Mouse (Mus musculus) ZHBTc4 (cell line): ENCODE results near the gene A530064D06Rik.
"Not testable (repeated sequence)": the region's sequence is repeated elsewhere in the genome, so short reads cannot be mapped to it uniquely, and the experiment has no call there.

ENCODE experiments used
- DNase-seq: peaks from one replicate; pipeline ENCODE4 v3.0.0-alpha.2; 2011; ENCODE audit warnings: low read depth, low spot score

A530064D06Rik gene

DNA sequence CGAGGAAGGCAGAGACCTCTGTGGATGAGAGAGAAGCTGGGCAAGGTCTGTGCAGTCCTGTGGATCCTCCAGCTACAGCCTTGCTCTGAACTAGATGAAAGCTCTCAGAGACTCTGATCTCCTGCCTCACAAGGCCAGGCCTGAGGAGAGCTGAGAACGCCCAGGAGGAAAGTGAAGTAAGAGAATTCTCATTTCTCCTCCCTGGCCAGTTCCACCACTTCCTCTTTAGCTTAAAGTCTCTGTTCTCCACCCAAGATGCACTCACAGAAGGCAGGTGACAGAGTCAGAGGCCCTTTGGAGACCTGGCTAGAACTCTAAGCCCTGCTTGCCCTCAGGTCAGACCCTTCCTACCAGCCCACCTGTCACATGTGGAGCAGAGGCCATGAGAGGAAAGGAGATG lies at the start of gene A530064D06Rik:
Gene A530064D06Rik (minus strand): TSS at position 173 of the 400 bp plus-strand sequence.
- not testable (repeated sequence) for DNase-seq

DNA sequence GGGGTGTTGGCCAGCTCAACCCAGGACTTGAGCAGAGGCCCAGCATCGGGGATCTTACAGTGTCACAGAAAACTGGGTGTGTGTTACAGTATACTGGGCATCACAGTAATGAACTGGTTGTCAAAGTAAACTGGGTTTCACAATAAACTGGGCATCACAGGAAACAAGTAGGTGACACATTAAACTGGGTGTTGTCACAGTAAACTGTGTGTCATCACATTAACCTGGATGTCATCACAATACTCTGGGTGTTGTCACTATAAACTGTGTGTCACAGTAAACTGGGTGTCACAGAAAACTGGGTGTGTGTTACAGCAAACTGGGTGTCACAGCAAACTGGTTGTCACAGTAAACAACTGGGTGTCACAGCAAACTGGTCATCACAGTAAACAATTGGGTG lies 48.4 kb upstream of the A530064D06Rik start:
- no peak for DNase-seq

GRCm38 (mm10) chr17:48213511-48213910 lies 46.4 kb upstream of the A530064D06Rik start:
- DNase-seq = no peak

GRCm38 (mm10) chr17:48212596-48212995 lies 45.5 kb upstream of the A530064D06Rik start:
- DNase-seq = no peak

GRCm38 (mm10) chr17:48203086-48203485 lies 36.0 kb upstream of the A530064D06Rik start:
- DNase-seq = no peak

DNA sequence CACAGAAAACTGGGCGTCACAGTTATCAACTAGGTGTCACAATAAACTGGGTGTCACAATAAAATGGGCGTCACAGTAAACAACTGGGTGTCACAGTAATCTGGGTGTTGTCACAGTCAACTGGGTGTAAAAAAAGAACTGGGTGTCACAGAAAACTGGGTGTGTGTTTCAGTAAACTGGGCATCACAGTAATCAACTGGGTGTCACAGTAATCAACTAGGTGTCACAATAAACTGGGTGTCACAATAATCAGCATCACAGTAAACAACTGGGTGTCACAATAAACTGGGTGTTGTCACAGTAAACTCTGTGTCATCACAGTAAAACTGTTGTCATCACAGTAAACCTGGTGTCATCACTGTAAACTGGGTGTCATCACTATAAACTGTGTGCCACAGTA lies 25.3 kb upstream of the A530064D06Rik start:
- no peak for DNase-seq

DNA sequence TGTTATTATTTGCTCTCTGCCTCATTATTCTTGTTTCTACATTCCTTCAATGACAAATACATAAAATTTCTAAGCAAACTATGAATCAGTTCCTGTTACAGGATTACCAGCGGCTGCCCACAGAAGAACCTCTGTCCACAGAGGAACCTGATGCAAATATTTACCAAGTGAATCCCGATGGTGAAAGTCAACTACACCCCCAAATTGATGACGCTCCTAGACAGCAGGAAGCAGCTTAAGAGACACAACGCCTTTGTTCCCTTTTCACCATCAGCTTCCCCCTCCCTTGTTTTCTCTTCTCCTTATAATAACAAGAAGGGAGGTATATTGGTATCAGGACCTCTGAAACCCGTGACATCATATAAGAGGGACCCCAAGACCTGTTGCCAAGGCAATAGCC lies 18.2 kb upstream of the A530064D06Rik start:
- DNase-seq = no peak

GRCm38 (mm10) chr17:48157382-48158076 lies 9.5 kb downstream of the A530064D06Rik start:
- DNase-seq = no peak

DNA sequence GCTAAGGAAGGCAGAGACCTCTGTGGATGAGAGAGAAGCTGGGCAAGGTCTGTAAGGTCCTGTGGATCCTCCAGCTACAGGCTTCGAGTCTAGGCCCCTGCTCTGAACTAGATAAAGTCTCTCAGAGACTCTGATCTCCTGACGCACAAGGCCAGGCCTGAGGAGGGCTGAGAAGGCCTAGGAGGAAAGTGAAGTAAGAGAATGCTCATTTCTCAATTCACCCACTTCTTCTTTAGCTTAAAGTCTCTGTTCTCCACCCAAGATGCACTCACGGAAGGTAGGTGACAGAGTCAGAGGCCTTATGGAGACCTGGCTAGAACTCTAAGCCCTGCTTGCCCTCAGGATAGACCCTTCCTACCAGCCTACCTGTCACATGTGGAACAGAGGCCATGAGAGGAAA lies 21.0 kb downstream of the A530064D06Rik start, which contains the start of gene 9830107B12Rik:
Gene 9830107B12Rik (minus strand): TSS at position 149 of the 400 bp plus-strand sequence.
- DNase-seq = no peak

DNA sequence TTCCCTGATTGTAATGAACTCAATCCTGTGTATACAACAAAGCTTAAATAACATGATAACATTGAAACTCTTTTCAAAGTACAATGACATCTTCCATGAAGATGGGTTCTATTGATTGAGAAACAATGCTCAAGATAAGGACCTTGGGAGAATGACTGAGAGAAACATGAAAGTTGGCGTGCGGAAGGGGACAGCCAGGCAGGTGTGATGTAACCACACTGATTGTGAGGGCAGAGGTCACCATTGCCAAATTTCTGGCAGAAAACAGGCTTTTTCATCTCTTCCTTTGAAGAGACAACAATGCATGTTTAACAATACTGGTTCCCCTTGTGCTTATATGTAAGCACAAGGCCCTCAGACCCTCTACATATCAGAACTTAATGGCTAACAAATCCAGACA lies 34.3 kb downstream of the A530064D06Rik start:
- DNase-seq = no peak

- peak; percentile 89 for DNase-seq
These were observed 46.6 kb downstream of the A530064D06Rik start for GRCm38 (mm10) chr17:48120456-48120855.

DNA sequence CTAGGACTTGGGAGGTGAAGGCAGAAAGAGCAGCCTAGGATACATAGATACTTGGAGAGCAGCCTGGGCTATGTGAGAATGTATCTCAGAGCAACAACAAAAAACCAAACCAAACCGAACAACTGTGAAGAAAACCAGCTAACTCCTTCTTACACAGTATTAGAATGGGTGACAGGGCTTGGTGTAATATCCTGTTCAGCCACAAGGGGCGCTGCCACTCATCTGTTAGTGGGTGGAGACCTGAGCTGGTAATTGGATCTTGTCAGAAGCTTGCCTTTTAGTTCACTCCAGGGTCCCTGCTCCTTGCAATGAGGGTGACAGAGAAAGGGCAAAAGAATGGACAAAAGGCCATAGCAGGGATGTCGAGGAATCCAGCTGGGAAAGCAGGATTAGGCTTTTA lies 47.4 kb downstream of the A530064D06Rik start:
- peak; percentile 88 for DNase-seq

DNA sequence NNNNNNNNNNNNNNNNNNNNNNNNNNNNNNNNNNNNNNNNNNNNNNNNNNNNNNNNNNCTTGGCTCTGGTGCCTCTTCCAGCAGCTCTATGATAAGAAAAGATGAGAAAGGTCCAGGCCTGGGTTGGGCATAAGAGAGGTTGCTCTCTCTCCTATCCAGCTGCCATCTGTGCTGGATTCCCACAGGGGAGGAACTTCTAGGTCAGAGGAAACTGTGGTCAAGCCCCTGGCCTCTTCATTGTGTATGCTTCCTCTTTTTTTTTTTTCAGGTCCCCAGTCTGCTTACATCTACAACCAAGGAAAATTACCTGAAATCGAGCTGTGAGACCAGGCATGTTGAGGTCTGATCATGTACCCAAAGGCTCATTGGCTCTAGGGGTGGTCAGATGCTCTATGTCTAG lies 48.5 kb downstream of the A530064D06Rik start:
- no peak for DNase-seq

DNA sequence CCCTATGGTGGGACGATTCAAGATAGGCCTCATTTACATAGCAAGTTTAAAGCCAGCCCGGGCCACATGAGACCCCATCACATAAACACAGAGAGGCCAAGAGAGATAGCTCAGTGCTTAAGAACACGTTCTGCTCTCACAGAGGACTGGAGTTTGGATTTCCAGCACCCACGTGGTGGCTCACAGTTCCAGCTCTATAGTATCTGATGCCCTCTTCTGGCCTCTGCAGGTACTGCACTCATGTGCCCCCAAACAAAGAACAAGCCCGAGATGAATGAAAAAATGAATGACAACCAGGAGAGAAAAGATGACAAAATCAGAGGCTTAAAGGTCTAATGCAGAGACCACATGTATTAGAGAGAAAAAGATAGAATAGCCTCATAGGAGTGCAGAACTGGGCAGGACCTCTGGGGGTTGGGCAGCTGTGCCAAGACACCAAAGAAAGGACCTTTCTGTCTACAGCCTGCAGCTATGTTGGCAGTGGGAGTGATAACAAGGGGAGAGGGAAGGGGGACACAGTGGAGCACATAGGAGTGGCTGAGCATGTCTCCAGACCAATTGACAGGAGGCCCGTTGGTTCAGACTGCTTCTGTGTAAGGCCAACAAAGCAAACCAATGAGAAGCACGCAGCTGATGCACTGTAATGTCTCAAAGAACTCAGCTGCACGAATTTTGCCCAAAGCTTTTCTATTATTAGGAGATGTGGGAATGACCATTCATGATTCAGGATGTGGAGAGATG lies 56.4 kb downstream of the A530064D06Rik start:
- peak; percentile 79 for DNase-seq

DNA sequence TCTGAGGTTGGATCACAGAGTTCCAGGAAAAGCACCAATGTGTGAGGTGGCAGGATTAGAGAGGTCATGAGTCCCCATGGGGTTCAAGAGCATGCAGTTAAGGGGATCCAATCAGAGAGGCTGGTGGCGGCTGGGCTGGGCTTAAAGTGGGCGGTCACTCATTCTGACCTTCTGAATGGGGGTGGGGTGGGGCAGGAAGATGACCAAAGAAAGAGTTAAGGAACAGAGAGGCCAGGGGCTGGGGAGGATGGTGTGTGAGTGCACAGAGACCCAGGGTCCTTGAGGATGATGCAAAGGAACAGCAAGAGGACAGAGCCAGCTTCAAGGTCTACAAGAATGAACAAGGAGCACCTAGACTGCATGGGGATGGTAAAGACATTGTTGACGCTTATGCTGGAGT lies 58.6 kb downstream of the A530064D06Rik start:
- DNase-seq = peak; percentile 15

- DNase-seq = peak; percentile 16
These were observed 59.2 kb downstream of the A530064D06Rik start for GRCm38 (mm10) chr17:48107862-48108261.

- no peak for DNase-seq
These were observed 59.7 kb downstream of the A530064D06Rik start for GRCm38 (mm10) chr17:48107333-48107732.

- peak; percentile 93 for DNase-seq
These were observed 66.3 kb downstream of the A530064D06Rik start for GRCm38 (mm10) chr17:48100441-48101417.

- DNase-seq = no peak
These were observed 67.8 kb downstream of the A530064D06Rik start for GRCm38 (mm10) chr17:48099312-48099711.
